Mouse (Mus musculus) hematopoietic stem cell, adult 5-6 weeks (primary cell): Measurements from ENCODE around the gene Siah3. TPM values are rescaled to one million over a fixed set of nuclear protein-coding genes. Genes with fewer than 3 reads are reported as not detected.
A peak's percentile ranks its signal among the peaks of the same experiment; 100 is the strongest.

Experiments used
- ATAC-seq, 2 experiments: fragments of 125-278 bp in 1 of 2; replicated peaks in 1 of 2; 2 replicates each; pipeline ENCODE4 v1.8.0; 2016 to 2017; ENCODE audit warnings: inconsistent platforms in 2 of 2, mild to moderate bottlenecking in 2 of 2, moderate number of reproducible peaks in 2 of 2, low read depth in 1 of 2, moderate TSS enrichment in 1 of 2; ENCODE audit not compliant: low FRiP score in 2 of 2, poor library complexity in 2 of 2, severe bottlenecking in 2 of 2, insufficient read depth in 1 of 2, low TSS enrichment in 1 of 2
- total RNA-seq: library from RNA; stranded (forward); fragments of 172-1452, 232-1000 nt; gene quantifications from 2 replicates; pipeline ENCODE4 v1.2.3, GENCODE M21; 2017

Gene Siah3
- total RNA-seq, 1 experiment from 2014 or later: not detected

GRCm38 (mm10) chr14:75506246-75506645 lies 50.5 kb downstream of the Siah3 start:
- ATAC-seq: no peak

GRCm38 (mm10) chr14:75510125-75510524 lies 54.3 kb downstream of the Siah3 start:
- no peak for ATAC-seq

- no peak for ATAC-seq
Observed at GRCm38 (mm10) chr14:75512946-75513345, 57.2 kb downstream of the Siah3 start.

GRCm38 (mm10) chr14:75516161-75516560 lies 60.4 kb downstream of the Siah3 start:
- peak; percentile 86 to 94 for ATAC-seq

- no peak for ATAC-seq
Observed at GRCm38 (mm10) chr14:75516917-75517595, 61.3 kb downstream of the Siah3 start.

- no peak for ATAC-seq
Observed at GRCm38 (mm10) chr14:75518196-75518887, 62.6 kb downstream of the Siah3 start.

GRCm38 (mm10) chr14:75518899-75519298 lies 63.1 kb downstream of the Siah3 start:
- ATAC-seq: no peak

GRCm38 (mm10) chr14:75519668-75520067 lies 63.9 kb downstream of the Siah3 start:
- no peak for ATAC-seq

- ATAC-seq: no peak; a peak in 1 of 4 replicates
Observed at GRCm38 (mm10) chr14:75524648-75525047, 68.9 kb downstream of the Siah3 start.

- no peak; a peak in 1 of 4 replicates for ATAC-seq
Observed at GRCm38 (mm10) chr14:75525376-75526145, 69.8 kb downstream of the Siah3 start.

- ATAC-seq: no peak
Observed at GRCm38 (mm10) chr14:75527464-75528190, 71.8 kb downstream of the Siah3 start.

GRCm38 (mm10) chr14:75530815-75531353 lies 75.1 kb downstream of the Siah3 start:
- no peak for ATAC-seq

- no peak for ATAC-seq
Observed at GRCm38 (mm10) chr14:75539205-75539604, 83.4 kb downstream of the Siah3 start.

GRCm38 (mm10) chr14:75540216-75540995 lies 84.6 kb downstream of the Siah3 start:
- ATAC-seq: no peak

GRCm38 (mm10) chr14:75540996-75541350 lies 85.2 kb downstream of the Siah3 start:
- ATAC-seq: no peak

GRCm38 (mm10) chr14:75541731-75542130 lies 85.9 kb downstream of the Siah3 start:
- 0 out of 4 replicates have a peak, but pooled peaks of 1 of the 2 experiments have one; percentile 22 for ATAC-seq
